Comparison of ENCODE assay signal across 9 mouse cellular contexts in genomic region chr11:109494890-109495770, GRCm38 (mm10). TPM values are rescaled to one million over a fixed set of nuclear protein-coding genes. Genes with fewer than 3 reads are reported as not detected.
DNase-seq lines count a peak whose midpoint lies in the region; ATAC-seq and TF ChIP-seq lines count a peak whose summit lies in the region.
"Had no signal": no experiment of that assay in that cellular context is flagged by ENCODE, and none has a peak within 500 bp of the region (broad histone marks: within the 10 kb centered on the region; RNA-seq: fewer than 3 reads in every experiment).

No protein-coding gene starts in this region.

- H3K27me3 ChIP-seq in lung, embryonic 14.5 days (ENCODE audit: insufficient read depth, low read length): no peaks in the 10 kb centered on the region
- no peaks in the 10 kb centered on the region for H3K27me3 ChIP-seq in intestine, embryonic 16.5 days (replicated peaks; ENCODE audit: control insufficient read depth, insufficient read depth, low read length)
- H3K27me3 ChIP-seq in forebrain, embryonic 14.5 days (replicated peaks; ENCODE audit: control insufficient read depth, insufficient read depth, low read length): no peaks in the 10 kb centered on the region

- TF ChIP-seq CTCF in lung, embryonic 14.5 days (IDR thresholded peaks at IDR 0.05; ENCODE audit: low read depth): no peak

- H3K9ac ChIP-seq in lung, embryonic 14.5 days: no peak overlapping the region
- no peak overlapping the region for H3K9ac ChIP-seq in intestine, embryonic 16.5 days (ENCODE audit: low read depth, low read length)
- H3K9ac ChIP-seq in forebrain, embryonic 14.5 days (ENCODE audit: low read length): no peak overlapping the region

- no peak overlapping the region for H3K27ac ChIP-seq in lung, embryonic 14.5 days (ENCODE audit: low read depth)
- H3K27ac ChIP-seq in intestine, embryonic 16.5 days (ENCODE audit: low read length): peak overlapping the region; percentile 49; the same call in 1 of the 2 replicates
- H3K27ac ChIP-seq in forebrain, embryonic 14.5 days (ENCODE audit: low read depth, low read length): no peak overlapping the region

- no peaks in the 10 kb centered on the region for H3K9me3 ChIP-seq in lung, embryonic 14.5 days (ENCODE audit: low read depth, low read length)
- no peaks in the 10 kb centered on the region for H3K9me3 ChIP-seq in intestine, embryonic 16.5 days (ENCODE audit: control insufficient read depth, low read length)
- no peaks in the 10 kb centered on the region for H3K9me3 ChIP-seq in forebrain, embryonic 14.5 days (replicated peaks; ENCODE audit: control insufficient read depth, low read length)

- peaks cover 9% of the 10 kb centered on the region; the same call in 1 of the 2 replicates for H3K4me1 ChIP-seq in lung, embryonic 14.5 days (ENCODE audit: insufficient read depth)
- peaks cover 21% of the 10 kb centered on the region for H3K4me1 ChIP-seq in intestine, embryonic 16.5 days (ENCODE audit: control insufficient read depth, insufficient read depth, low read length)
- peaks cover 15% of the 10 kb centered on the region for H3K4me1 ChIP-seq in forebrain, embryonic 14.5 days (ENCODE audit: control insufficient read depth, insufficient read depth, low read length)

- no peaks in the 10 kb centered on the region for H3K36me3 ChIP-seq in lung, embryonic 14.5 days (ENCODE audit: insufficient read depth)
- no peaks in the 10 kb centered on the region for H3K36me3 ChIP-seq in intestine, embryonic 16.5 days (ENCODE audit: control insufficient read depth, insufficient read depth, low read length)
- no peaks in the 10 kb centered on the region for H3K36me3 ChIP-seq in forebrain, embryonic 14.5 days (ENCODE audit: control insufficient read depth, insufficient read depth, low read length)

- 0 out of 2 replicates have a peak overlapping the region, but pooled peaks have one; percentile 5 for H3K4me2 ChIP-seq in lung, embryonic 14.5 days
- H3K4me2 ChIP-seq in intestine, embryonic 16.5 days (ENCODE audit: low read depth, low read length): no peak overlapping the region
- H3K4me2 ChIP-seq in forebrain, embryonic 14.5 days (ENCODE audit: low read length): no peak overlapping the region

- 26% methylated on average over 24 of the region's 24 CpGs for WGBS in lung, embryonic 14.5 days
- 50% methylated on average over 24 of the region's 24 CpGs for WGBS in intestine, embryonic 16.5 days
- WGBS in forebrain, embryonic 14.5 days: 84% methylated on average over 24 of the region's 24 CpGs

- no peak overlapping the region for H3K4me3 ChIP-seq in lung, embryonic 14.5 days (ENCODE audit: low read depth, low read length)
- no peak overlapping the region for H3K4me3 ChIP-seq in intestine, embryonic 16.5 days (ENCODE audit: low read length)
- H3K4me3 ChIP-seq in forebrain, embryonic 14.5 days (ENCODE audit: low read depth, low read length): no peak overlapping the region

- ATAC-seq in lung, embryonic 14.5 days (ENCODE audit: insufficient read depth): no peak
- ATAC-seq in intestine, embryonic 16.5 days: peak; percentile 40
- ATAC-seq in forebrain, embryonic 14.5 days: no peak

- peak; percentile 26 for DNase-seq in lung, embryonic 14.5 days
- DNase-seq in lung, postnatal 4 days: no peak
- peak; percentile 31 to 60 for DNase-seq in kidney, postnatal 4 days
- DNase-seq in spleen, postnatal 10 days (ENCODE audit: low spot score in 2 of 2): peak; percentile 38 to 52
- DNase-seq in forebrain, embryonic 14.5 days (ENCODE audit: low spot score): no peak
- no peak for DNase-seq in cerebellum, postnatal 25 days
- no peak for DNase-seq in layer of hippocampus, adult 9-11 months
- DNase-seq: gastrocnemius, postnatal 10 days had no signal

RNA-seq across cellular contexts. Expression of gene Slc16a6, which starts 21.7 kb away (rescaled TPM):
- 5.4 and 5.9 TPM in 2 replicates for polyA plus RNA-seq in lung, embryonic 14.5 days (2014; fragmentation: Nextera tagmentation; extraction: Ambion mirVana)
- polyA plus RNA-seq in intestine, embryonic 16.5 days (2015; fragmentation: Nextera tagmentation; extraction: Ambion mirVana): 26.6 and 33.9 TPM in 2 replicates
- polyA plus RNA-seq in forebrain, embryonic 14.5 days (2014; fragmentation: Nextera tagmentation; extraction: Ambion mirVana): 2.8 and 4.4 TPM in 2 replicates

RNA-seq across cellular contexts. Expression of gene Arsg, which starts 22.0 kb away (rescaled TPM):
- polyA plus RNA-seq in lung, embryonic 14.5 days (2014; fragmentation: Nextera tagmentation; extraction: Ambion mirVana): 2.8 and 5.3 TPM in 2 replicates
- polyA plus RNA-seq in intestine, embryonic 16.5 days (2015; fragmentation: Nextera tagmentation; extraction: Ambion mirVana): 3.1 and 4.6 TPM in 2 replicates
- 5.1 and 6.2 TPM in 2 replicates for polyA plus RNA-seq in forebrain, embryonic 14.5 days (2014; fragmentation: Nextera tagmentation; extraction: Ambion mirVana)

Comparison
In these comparisons a context has a peak if more than half of its experiments do, and no peak if none do; other contexts are left out.
1. DNase-seq: peak in lung, embryonic 14.5 days (single experiment), kidney, postnatal 4 days (2 of 2) and spleen, postnatal 10 days (2 of 2); none in lung, postnatal 4 days (0 of 2), forebrain, embryonic 14.5 days (single experiment), cerebellum, postnatal 25 days (0 of 2) and layer of hippocampus, adult 9-11 months (single experiment).